Mouse (Mus musculus) liver, postnatal 0 days (tissue): ENCODE results near the gene Pprc1.

Experiments used
- CTCF ChIP-seq: sonication (generic); IDR thresholded peaks from 2 replicates; pipeline ENCODE4 v1.5.1; 2016; ENCODE audit warnings: antibody characterized with exemption, low read depth
- EP300 ChIP-seq: IDR thresholded peaks from 2 replicates; pipeline ENCODE4 v1.6.1; 2016; ENCODE audit warnings: antibody characterized with exemption, low read depth, mild to moderate bottlenecking

GRCm38 (mm10) chr19:46058466-46058865 is 13.8 kb downstream of the Pprc1 start:
- no peak for TF ChIP-seq CTCF
- no peak for TF ChIP-seq EP300
